Mouse (Mus musculus): ENCODE measurements at regions not wholly inside any gene's neighbourhood (a gene's known extent, or its start where the extent isn't known, plus 50 kb on each side); places are given as distances from the start of the nearest gene placed in this dataset.

GRCm38 (mm10) chr17:4919866-4920495 is 74.2 kb upstream of the Arid1b start:
- TF ChIP-seq GATA1 (IDR thresholded peaks at IDR 0.05; ENCODE audit: borderline replicate concordance, low read length) (no peak), FLI1 (IDR thresholded peaks at IDR 0.05; ENCODE audit: low read length) (no peak)
